In genomic region chr4:22803665-22804064, GRCm38 (mm10) we compare ENCODE assay signal across 19 mouse cellular contexts.
DNase-seq lines count a peak whose midpoint lies in the region; ATAC-seq lines count a peak whose summit lies in the region.
"Had no signal": no experiment of that assay in that cellular context is flagged by ENCODE, and none has a peak within 500 bp of the region (broad histone marks: within the 10 kb centered on the region; RNA-seq: fewer than 3 reads in every experiment).

No protein-coding gene starts in this region.

- H3K27ac ChIP-seq in forebrain, embryonic 12.5 days, result no peak overlapping the region
- H3K27ac ChIP-seq in forebrain, embryonic 13.5 days, result no peak overlapping the region
- H3K27ac ChIP-seq in midbrain, embryonic 11.5 days (ENCODE audit: low read depth, low read length), result no peak overlapping the region
- no peak overlapping the region for H3K27ac ChIP-seq in midbrain, embryonic 13.5 days
- H3K27ac ChIP-seq: embryonic facial prominence, embryonic 13.5 days; forebrain, embryonic 15.5 days; hindbrain, embryonic 14.5 days; intestine, embryonic 15.5 days had no signal

- H3K4me3 ChIP-seq in forebrain, embryonic 12.5 days (replicated peaks), result no peak overlapping the region
- H3K4me3 ChIP-seq in forebrain, embryonic 13.5 days, result no peak overlapping the region
- no peak overlapping the region for H3K4me3 ChIP-seq in midbrain, embryonic 11.5 days (ENCODE audit: low read depth, low read length)
- H3K4me3 ChIP-seq in midbrain, embryonic 13.5 days (replicated peaks), result no peak overlapping the region
- H3K4me3 ChIP-seq: embryonic facial prominence, embryonic 13.5 days; forebrain, embryonic 15.5 days; heart, embryonic 12.5 days; intestine, embryonic 15.5 days had no signal

- no peaks in the 10 kb centered on the region for H3K36me3 ChIP-seq in forebrain, embryonic 12.5 days (replicated peaks)
- no peaks in the 10 kb centered on the region for H3K36me3 ChIP-seq in forebrain, embryonic 13.5 days (ENCODE audit: poor library complexity, severe bottlenecking)
- H3K36me3 ChIP-seq in midbrain, embryonic 11.5 days (ENCODE audit: control insufficient read depth, insufficient read depth, low read length), result no peaks in the 10 kb centered on the region
- H3K36me3 ChIP-seq in midbrain, embryonic 13.5 days, result no peaks in the 10 kb centered on the region
- H3K36me3 ChIP-seq: embryonic facial prominence, embryonic 13.5 days; forebrain, embryonic 15.5 days; heart, embryonic 12.5 days; intestine, embryonic 15.5 days had no signal

- H3K27me3 ChIP-seq in forebrain, embryonic 12.5 days, result no peaks in the 10 kb centered on the region
- H3K27me3 ChIP-seq in forebrain, embryonic 13.5 days, result no peaks in the 10 kb centered on the region
- H3K27me3 ChIP-seq in midbrain, embryonic 11.5 days (ENCODE audit: control insufficient read depth, insufficient read depth, low read length), result no peaks in the 10 kb centered on the region
- H3K27me3 ChIP-seq in midbrain, embryonic 13.5 days, result no peaks in the 10 kb centered on the region
- H3K27me3 ChIP-seq: embryonic facial prominence, embryonic 13.5 days; forebrain, embryonic 15.5 days; heart, embryonic 12.5 days; intestine, embryonic 15.5 days had no signal

- H3K4me1 ChIP-seq in forebrain, embryonic 12.5 days, result no peaks in the 10 kb centered on the region
- H3K4me1 ChIP-seq in forebrain, embryonic 13.5 days, result no peaks in the 10 kb centered on the region
- H3K4me1 ChIP-seq in midbrain, embryonic 11.5 days (ENCODE audit: control insufficient read depth, insufficient read depth, low read length), result peaks cover 7% of the 10 kb centered on the region
- 0 out of 2 replicates have a peak, but pooled peaks cover 3% of the 10 kb centered on the region for H3K4me1 ChIP-seq in midbrain, embryonic 13.5 days (replicated peaks)
- H3K4me1 ChIP-seq: embryonic facial prominence, embryonic 13.5 days; forebrain, embryonic 15.5 days; heart, embryonic 12.5 days; intestine, embryonic 15.5 days had no signal

- no peak overlapping the region for H3K4me2 ChIP-seq in forebrain, embryonic 12.5 days
- H3K4me2 ChIP-seq in forebrain, embryonic 13.5 days, result no peak overlapping the region
- H3K4me2 ChIP-seq in midbrain, embryonic 11.5 days, result no peak overlapping the region
- no peak overlapping the region for H3K4me2 ChIP-seq in midbrain, embryonic 13.5 days (replicated peaks)
- H3K4me2 ChIP-seq: embryonic facial prominence, embryonic 13.5 days; forebrain, embryonic 15.5 days; heart, embryonic 12.5 days; hindbrain, embryonic 14.5 days; intestine, embryonic 15.5 days had no signal

- H3K9ac ChIP-seq in forebrain, embryonic 12.5 days, result no peak overlapping the region
- H3K9ac ChIP-seq in forebrain, embryonic 13.5 days, result no peak overlapping the region
- H3K9ac ChIP-seq in midbrain, embryonic 11.5 days (ENCODE audit: low read length), result no peak overlapping the region
- no peak overlapping the region for H3K9ac ChIP-seq in midbrain, embryonic 13.5 days (replicated peaks)
- H3K9ac ChIP-seq: embryonic facial prominence, embryonic 13.5 days; forebrain, embryonic 15.5 days; heart, embryonic 12.5 days; hindbrain, embryonic 14.5 days; intestine, embryonic 15.5 days had no signal

- H3K9me3 ChIP-seq in forebrain, embryonic 12.5 days, result no peaks in the 10 kb centered on the region
- no peaks in the 10 kb centered on the region for H3K9me3 ChIP-seq in forebrain, embryonic 13.5 days (replicated peaks)
- no peaks in the 10 kb centered on the region for H3K9me3 ChIP-seq in midbrain, embryonic 11.5 days (ENCODE audit: control insufficient read depth, low read length)
- H3K9me3 ChIP-seq in midbrain, embryonic 13.5 days, result no peaks in the 10 kb centered on the region
- H3K9me3 ChIP-seq: embryonic facial prominence, embryonic 13.5 days; forebrain, embryonic 15.5 days; heart, embryonic 12.5 days; intestine, embryonic 15.5 days had no signal

- no peak for DNase-seq in midbrain, embryonic 11.5 days (ENCODE audit: low spot score, missing footprints)
- DNase-seq in embryo, embryonic 11 days, result peak; percentile 19
- DNase-seq in mesoderm, embryonic 11.5 days (ENCODE audit: low read depth, low spot score), result peak; percentile 17
- DNase-seq in left cerebral cortex, postnatal 14 days (ENCODE audit: low spot score in 2 of 2), result no peak
- DNase-seq in frontal cortex, adult 2 months (ENCODE audit: extremely low spot score in 1 of 2, low spot score in 1 of 2), result no peak
- DNase-seq: adrenal gland, postnatal 14 days; cerebellum, adult 2 months; cerebellum, postnatal 10 days; gastrocnemius, postnatal 14 days; kidney, adult 18-20 months had no signal

- intact Hi-C loops in left cerebral cortex, postnatal 14 days (cut with DNase I), result no loop called here

- 32% methylated on average over 3 of the region's 3 CpGs for WGBS in forebrain, embryonic 12.5 days
- 37% methylated on average over 3 of the region's 3 CpGs for WGBS in forebrain, embryonic 13.5 days
- WGBS in midbrain, embryonic 11.5 days, result 24% methylated on average over 3 of the region's 3 CpGs
- WGBS in midbrain, embryonic 13.5 days, result 15% methylated on average over 3 of the region's 3 CpGs

- ATAC-seq in forebrain, embryonic 12.5 days (ENCODE audit: low FRiP score), result 0 out of 2 replicates have a peak, but pooled peaks have one; percentile 36
- ATAC-seq in forebrain, embryonic 13.5 days, result no peak
- peak; percentile 88 for ATAC-seq in midbrain, embryonic 11.5 days (ENCODE audit: low FRiP score)
- ATAC-seq in midbrain, embryonic 13.5 days, result no peak
- ATAC-seq: activated CD4-positive, CD25-positive, alpha-beta regulatory T cell, adult 4 months; forebrain, embryonic 15.5 days; intestine, embryonic 15.5 days had no signal

Comparison
In these comparisons a context has a peak if more than half of its experiments do, and no peak if none do; other contexts are left out.
1. ATAC-seq: peak in forebrain, embryonic 12.5 days (single experiment) and midbrain, embryonic 11.5 days (single experiment); none in forebrain, embryonic 13.5 days (single experiment) and midbrain, embryonic 13.5 days (single experiment).
2. DNase-seq: peak in embryo, embryonic 11 days (single experiment) and mesoderm, embryonic 11.5 days (single experiment); none in midbrain, embryonic 11.5 days (single experiment), left cerebral cortex, postnatal 14 days (0 of 2) and frontal cortex, adult 2 months (0 of 2).